Mouse (Mus musculus): ENCODE results near the gene Zfp809.

The Zfp809 gene

GRCm38 (mm10) chr9:22261594-22261993 is 36.1 kb downstream of the Zfp809 start:
- DNase-seq (ENCODE audit: low read depth, low spot score): no peak

- DNase-seq (ENCODE audit: low read depth, low spot score): no peak
These were observed 37.1 kb downstream of the Zfp809 start for GRCm38 (mm10) chr9:22262611-22263010.

GRCm38 (mm10) chr9:22268886-22269285 is 43.4 kb downstream of the Zfp809 start:
- DNase-seq (ENCODE audit: low read depth, low spot score): no peak

- no peak for DNase-seq (ENCODE audit: low read depth, low spot score)
These were observed 53.2 kb downstream of the Zfp809 start for GRCm38 (mm10) chr9:22278733-22279132.
